Mouse (Mus musculus) embryonic facial prominence, embryonic 11.5 days (tissue): ENCODE data around the gene Cbx2. TPM values are rescaled to one million over a fixed set of nuclear protein-coding genes. Genes with fewer than 3 reads are reported as not detected.

ENCODE experiments used
- ATAC-seq: fragments of 200-750 bp; cut with Nextera tagmentation; replicated peaks from 2 replicates; pipeline ENCODE4 v1.8.0; 2017; ENCODE audit warnings: low read depth; ENCODE audit not compliant: insufficient number of reproducible peaks, low FRiP score, low TSS enrichment
- DNase-seq: peaks from one replicate; pipeline ENCODE4 v3.0.0-alpha.2; 2015; ENCODE audit warnings: low spot score
- H3K27ac ChIP-seq: fragments of 300-500 bp; sonication (generic); replicated peaks from 2 replicates; pipeline ENCODE4 v1.5.1; 2014; ENCODE audit warnings: mild to moderate bottlenecking, low read depth, low read length, control low read depth
- H3K27me3 ChIP-seq: fragments of 300-500 bp; sonication (generic); 2 replicates; pipeline ENCODE4 v1.6.1; 2014; ENCODE audit warnings: mild to moderate bottlenecking, low read length, moderate library complexity, mixed read lengths; ENCODE audit not compliant: control insufficient read depth, insufficient read depth
- H3K36me3 ChIP-seq: fragments of 300-500 bp; sonication (generic); replicated peaks from 2 replicates; pipeline ENCODE4 v1.6.1; 2014; ENCODE audit warnings: low read depth, mild to moderate bottlenecking, low read length, moderate library complexity, mixed read lengths; ENCODE audit not compliant: control insufficient read depth, insufficient read depth
- H3K4me1 ChIP-seq: fragments of 300-500 bp; sonication (generic); 2 replicates; pipeline ENCODE4 v1.6.1; 2014; ENCODE audit warnings: low read length, mixed read lengths; ENCODE audit not compliant: control insufficient read depth, insufficient read depth
- H3K4me2 ChIP-seq: fragments of 300-500 bp; sonication (generic); 2 replicates; pipeline ENCODE4 v1.6.1; 2014; ENCODE audit warnings: low read depth, mild to moderate bottlenecking, control low read depth, low read length, moderate library complexity
- H3K4me3 ChIP-seq: fragments of 300-500 bp; sonication (generic); 2 replicates; pipeline ENCODE4 v1.5.1; 2014; ENCODE audit warnings: low read depth, low read length, control low read depth
- H3K9ac ChIP-seq: fragments of 300-500 bp; sonication (generic); replicated peaks from 2 replicates; pipeline ENCODE4 v1.6.1; 2014; ENCODE audit warnings: mild to moderate bottlenecking, control low read depth, low read length
- H3K9me3 ChIP-seq: fragments of 300-500 bp; sonication (generic); replicated peaks from 2 replicates; pipeline ENCODE4 v1.6.1; 2016; ENCODE audit warnings: mild to moderate bottlenecking, low read length, inconsistent platforms, mixed read lengths; ENCODE audit not compliant: control insufficient read depth
- WGBS: fragments of 180-500 bp; shearing (Covaris S2); extraction: QIAGEN DNeasy Blood & Tissue Kit; methylation state at CpG from one replicate; pipeline ENCODE4 v1.1.7; 2014; 5-methylcytosine and 5-hydroxymethylcytosine counted together
- polyA plus RNA-seq: library from polyadenylated mRNA; unstranded; fragments of >200 nt; fragmentation: Nextera tagmentation; extraction: Ambion mirVana; gene quantifications from 2 replicates; pipeline ENCODE4 v1.2.1, GENCODE M21; 2014

Cbx2 gene
- polyA plus RNA-seq, 1 experiment from 2014 or later, result 87.1 TPM

DNA sequence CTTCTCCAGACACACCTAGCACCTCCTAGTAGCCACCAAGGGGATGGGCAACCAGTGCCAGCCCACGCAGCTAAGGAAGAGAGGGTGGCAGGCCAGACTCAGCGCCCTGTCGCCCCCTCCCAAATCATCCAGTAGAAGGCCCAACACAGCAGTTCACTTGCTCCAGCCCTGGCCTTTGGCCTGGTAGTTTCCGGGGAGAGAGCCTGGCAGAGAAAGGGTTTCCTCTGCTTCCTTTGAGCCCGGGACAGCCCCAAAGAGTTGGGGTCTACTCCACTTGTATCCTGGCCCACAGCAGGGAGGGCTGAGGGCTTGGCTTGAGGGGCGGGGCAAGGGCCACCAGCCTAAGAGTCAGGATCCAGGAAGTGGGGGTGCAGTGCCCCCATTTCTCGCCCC lies 56.7 kb downstream of the Cbx2 start:
- Histone ChIP-seq H3K9ac (no peak overlapping the region; the same call in 1 of the 2 replicates), H3K27ac (no peak overlapping the region), H3K4me3 (no peak overlapping the region), H3K27me3 (peaks cover 49% of the 10 kb centered on the region), H3K4me1 (peaks cover 46% of the 10 kb centered on the region), H3K4me2 (no peak overlapping the region; the same call in 1 of the 2 replicates), H3K9me3 (no peaks in the 10 kb centered on the region), H3K36me3 (no peaks in the 10 kb centered on the region; the same call in 1 of the 2 replicates)
- DNase-seq, result no peak
- WGBS, result 15% methylated on average over 7 of the region's 7 CpGs
- no peak for ATAC-seq

DNA sequence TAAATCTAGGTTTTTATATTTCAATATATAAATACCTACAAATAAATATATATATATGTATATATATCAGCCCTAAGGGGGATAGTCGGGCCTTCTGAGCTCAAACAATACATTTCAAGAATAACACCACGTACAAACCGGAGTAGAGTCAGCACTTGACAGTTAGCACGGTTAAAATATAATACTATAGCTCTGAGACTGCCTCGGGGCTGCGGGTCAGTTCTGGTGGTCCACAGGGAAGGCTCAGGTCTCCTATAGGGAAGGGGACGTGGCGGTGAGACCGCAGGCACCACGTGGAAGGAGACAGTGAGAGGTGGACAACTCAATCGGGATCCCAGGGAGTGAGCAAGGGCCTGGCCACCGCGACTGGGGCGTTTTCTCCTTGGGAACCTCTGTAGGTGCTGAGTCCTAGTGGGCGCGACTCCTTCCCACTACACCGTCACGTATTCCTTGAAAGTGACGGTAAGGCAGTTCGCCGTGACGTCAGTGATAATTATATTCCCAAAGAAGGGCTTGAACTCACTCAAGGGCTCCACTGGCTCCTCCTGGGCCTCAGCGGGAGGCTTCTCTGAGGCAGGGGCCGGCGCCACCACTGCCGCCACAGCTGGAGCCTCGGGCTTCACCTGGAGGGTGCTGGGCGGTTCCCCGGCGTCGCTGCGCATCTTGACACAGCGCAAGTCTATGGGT lies 57.8 kb downstream of the Cbx2 start:
- Histone ChIP-seq H3K27me3 (peaks cover 49% of the 10 kb centered on the region), H3K9ac (no peak overlapping the region; the same call in 1 of the 2 replicates)

More for the DNA sequence above, 57.8 kb downstream of the Cbx2 start:
- 14% methylated on average over 33 of the region's 33 CpGs for WGBS
- H3K4me1 ChIP-seq, result peaks cover 48% of the 10 kb centered on the region
- no peak overlapping the region for H3K27ac ChIP-seq
- H3K36me3 ChIP-seq, result no peaks in the 10 kb centered on the region; the same call in 1 of the 2 replicates
- no peak overlapping the region for H3K4me2 ChIP-seq
- H3K9me3 ChIP-seq, result no peaks in the 10 kb centered on the region
- H3K4me3 ChIP-seq, result peak overlapping the region; percentile 8; the same call in 1 of the 2 replicates
- no peak for DNase-seq
- ATAC-seq, result no peak

Other genes starting within 250 kb of the Cbx2 start
- 2.5 and 2.7 TPM in 2 replicates for gene Rbfox3, start 111.4 kb upstream of the Cbx2 start, polyA plus RNA-seq
- not detected in 2 replicates for gene Enpp7, start 34.8 kb upstream of the Cbx2 start, polyA plus RNA-seq
- 10.3 and 12.2 TPM in 2 replicates for gene Cbx8, start 18.0 kb downstream of the Cbx2 start, polyA plus RNA-seq
- gene Cbx4, start 63.3 kb downstream of the Cbx2 start, polyA plus RNA-seq, result 4.4 and 4.8 TPM in 2 replicates
- 9.5 and 11.9 TPM in 2 replicates for gene Tbc1d16, start 205.5 kb downstream of the Cbx2 start, polyA plus RNA-seq
- 12.1 and 13.4 TPM in 2 replicates for gene Ccdc40, start 205.6 kb downstream of the Cbx2 start, polyA plus RNA-seq
- 15.7 and 19.0 TPM in 2 replicates for gene Gaa, start 244.9 kb downstream of the Cbx2 start, polyA plus RNA-seq